Mouse (Mus musculus) forebrain, embryonic 12.5 days (tissue): ENCODE measurements around the gene Taf8. TPM values are rescaled to one million over a fixed set of nuclear protein-coding genes. Genes with fewer than 3 reads are reported as not detected.

Source experiments
- ATAC-seq: fragments of 200-750 bp; cut with Nextera tagmentation; 2 replicates; pipeline ENCODE4 v1.8.0; 2017; ENCODE audit warnings: moderate TSS enrichment; ENCODE audit not compliant: low FRiP score
- H3K27ac ChIP-seq: fragments of 300-500 bp; sonication (generic); 2 replicates; pipeline ENCODE4 v1.5.1; 2016; ENCODE audit warnings: mild to moderate bottlenecking
- H3K27me3 ChIP-seq: fragments of 300-500 bp; sonication (generic); 2 replicates; pipeline ENCODE4 v1.6.1; 2016; ENCODE audit warnings: mild to moderate bottlenecking
- H3K36me3 ChIP-seq: fragments of 300-500 bp; sonication (generic); replicated peaks from 2 replicates; pipeline ENCODE4 v1.6.1; 2016; ENCODE audit warnings: mild to moderate bottlenecking
- H3K4me1 ChIP-seq: fragments of 300-500 bp; sonication (generic); 2 replicates; pipeline ENCODE4 v1.6.1; 2016
- H3K4me2 ChIP-seq: fragments of 300-500 bp; sonication (generic); 2 replicates; pipeline ENCODE4 v1.6.1; 2016; ENCODE audit warnings: mild to moderate bottlenecking, moderate library complexity
- H3K4me3 ChIP-seq: fragments of 300-500 bp; sonication (generic); replicated peaks from 2 replicates; pipeline ENCODE4 v1.5.1; 2016; ENCODE audit warnings: mild to moderate bottlenecking
- H3K9ac ChIP-seq: fragments of 300-500 bp; sonication (generic); 2 replicates; pipeline ENCODE4 v1.6.1; 2016; ENCODE audit warnings: mild to moderate bottlenecking
- H3K9me3 ChIP-seq: fragments of 300-500 bp; sonication (generic); 2 replicates; pipeline ENCODE4 v1.6.1; 2016
- WGBS: fragments of 180-500 bp; shearing (Covaris S2); methylation state at CpG from one replicate; pipeline ENCODE4 v1.1.7; 2016; 5-methylcytosine and 5-hydroxymethylcytosine counted together
- polyA plus RNA-seq: library from polyadenylated mRNA; unstranded; fragments of >200 nt; fragmentation: Nextera tagmentation; extraction: Ambion mirVana; gene quantifications from 2 replicates; pipeline ENCODE4 v1.2.1, GENCODE M21; 2016

Gene Taf8
- polyA plus RNA-seq, 1 experiment from 2014 or later, result 31.1 TPM

DNA sequence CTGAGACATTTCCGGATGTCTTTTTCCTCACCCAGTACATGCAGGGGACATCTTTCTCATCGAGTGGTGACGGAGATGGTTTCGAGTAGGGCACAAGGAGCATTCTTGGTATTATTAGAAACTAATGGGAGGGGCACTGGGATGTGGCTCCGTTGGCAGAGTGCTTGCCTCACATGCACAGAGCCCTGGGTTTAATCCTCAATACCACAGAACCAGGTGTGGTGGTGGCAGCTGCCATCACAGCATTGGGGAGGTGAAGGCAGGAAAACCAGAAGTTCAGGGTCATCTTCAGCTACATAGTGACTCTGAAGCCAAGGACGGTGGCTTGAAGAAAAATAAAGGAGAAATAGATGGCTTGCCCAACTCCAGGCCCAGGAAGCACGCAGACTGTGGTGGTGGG, 39.9 kb downstream of the Taf8 start:
- Histone ChIP-seq H3K4me2 (no peak overlapping the region), H3K4me1 (peaks cover 6% of the 10 kb centered on the region; the same call in 1 of the 2 replicates), H3K9ac (no peak overlapping the region), H3K27me3 (peaks cover 44% of the 10 kb centered on the region), H3K9me3 (no peaks in the 10 kb centered on the region), H3K27ac (no peak overlapping the region), H3K4me3 (no peak overlapping the region), H3K36me3 (no peaks in the 10 kb centered on the region)
- WGBS, result 85% methylated on average over 7 of the region's 7 CpGs
- no peak for ATAC-seq

DNA sequence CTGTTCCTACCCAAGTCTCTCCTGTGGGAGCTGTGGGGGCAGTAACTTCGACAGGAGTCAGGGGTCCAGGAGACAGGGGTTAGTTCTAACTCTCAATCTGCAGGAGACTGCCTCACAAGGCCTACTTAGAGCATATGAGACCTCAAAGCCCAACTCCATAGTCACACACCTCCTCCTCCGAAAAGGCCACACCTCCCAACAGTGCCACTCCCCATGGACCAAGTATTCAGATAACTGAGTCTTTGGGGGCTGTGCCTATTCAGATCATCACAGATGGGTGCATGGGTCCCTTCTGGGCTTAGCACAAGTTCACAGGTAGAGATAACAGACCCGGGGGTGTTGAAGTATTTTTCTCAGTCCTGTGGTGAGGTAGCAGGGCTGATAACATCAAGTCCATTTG, 40.4 kb downstream of the Taf8 start:
- Histone ChIP-seq H3K27me3 (peaks cover 39% of the 10 kb centered on the region), H3K27ac (no peak overlapping the region), H3K9me3 (no peaks in the 10 kb centered on the region), H3K4me1 (peaks cover 6% of the 10 kb centered on the region; the same call in 1 of the 2 replicates), H3K36me3 (no peaks in the 10 kb centered on the region), H3K4me2 (no peak overlapping the region), H3K9ac (no peak overlapping the region), H3K4me3 (no peak overlapping the region)
- ATAC-seq, result no peak
- WGBS, result 76% methylated on average over 3 of the region's 3 CpGs

DNA sequence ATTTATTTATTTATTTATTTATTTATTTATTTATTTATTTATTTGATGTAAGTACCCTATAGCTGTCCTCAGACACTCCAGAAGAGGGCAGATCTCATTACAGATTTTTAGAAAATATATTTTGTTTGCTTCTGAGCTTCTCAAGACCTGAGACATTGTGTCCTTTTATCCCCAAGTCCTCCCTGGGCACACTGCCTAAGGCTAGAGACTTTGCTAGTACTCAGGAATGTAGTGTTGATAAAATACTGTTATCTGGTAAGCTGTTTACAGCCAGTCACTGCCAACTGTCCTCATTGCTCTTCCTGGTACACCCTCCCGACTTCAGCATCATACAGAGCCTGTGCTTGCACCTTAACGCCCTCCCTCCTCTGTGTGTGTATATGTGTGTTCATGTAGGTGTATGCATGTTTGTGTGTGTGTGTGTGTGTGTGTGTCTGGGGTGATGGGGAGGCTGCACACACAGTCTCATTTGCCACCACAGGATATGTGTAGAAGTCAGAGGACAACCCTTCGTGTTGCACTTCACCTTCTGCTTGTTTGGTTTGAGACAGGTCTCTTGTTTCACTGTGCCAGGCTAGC, 42.7 kb downstream of the Taf8 start:
- H3K9me3 ChIP-seq, result no peaks in the 10 kb centered on the region
- no peaks in the 10 kb centered on the region for H3K4me1 ChIP-seq
- 87% methylated on average over 3 of the region's 3 CpGs for WGBS
- H3K27me3 ChIP-seq, result peaks cover 18% of the 10 kb centered on the region
- H3K27ac ChIP-seq, result no peak overlapping the region
- no peak overlapping the region for H3K4me3 ChIP-seq
- no peak overlapping the region for H3K9ac ChIP-seq
- H3K4me2 ChIP-seq, result no peak overlapping the region
- no peak for ATAC-seq
- H3K36me3 ChIP-seq, result no peaks in the 10 kb centered on the region

DNA sequence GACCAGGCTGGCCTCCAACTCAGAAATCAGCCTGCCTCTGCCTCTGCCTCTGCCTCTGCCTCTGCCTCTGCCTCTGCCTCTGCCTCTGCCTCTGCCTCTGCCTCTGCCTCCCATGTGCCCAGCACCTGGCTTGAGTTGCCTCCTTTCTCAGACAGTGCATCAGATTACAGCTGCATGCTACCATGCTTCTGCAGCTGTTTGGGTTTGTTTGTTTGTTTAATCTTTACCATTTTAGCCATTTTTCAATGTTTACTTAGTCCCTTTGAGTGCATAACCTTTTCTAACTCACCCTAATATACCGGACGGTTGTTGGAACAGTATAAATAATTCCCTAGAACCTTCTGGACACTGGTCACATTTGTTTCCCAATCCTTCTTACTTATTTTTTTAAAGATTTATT, 43.2 kb downstream of the Taf8 start:
- ATAC-seq, result no peak
- Histone ChIP-seq H3K9ac (no peak overlapping the region), H3K4me2 (no peak overlapping the region), H3K27me3 (peaks cover 14% of the 10 kb centered on the region), H3K4me1 (no peaks in the 10 kb centered on the region), H3K9me3 (no peaks in the 10 kb centered on the region), H3K27ac (no peak overlapping the region), H3K36me3 (no peaks in the 10 kb centered on the region), H3K4me3 (no peak overlapping the region)
- 93% methylated on average over 2 of the region's 2 CpGs for WGBS

DNA sequence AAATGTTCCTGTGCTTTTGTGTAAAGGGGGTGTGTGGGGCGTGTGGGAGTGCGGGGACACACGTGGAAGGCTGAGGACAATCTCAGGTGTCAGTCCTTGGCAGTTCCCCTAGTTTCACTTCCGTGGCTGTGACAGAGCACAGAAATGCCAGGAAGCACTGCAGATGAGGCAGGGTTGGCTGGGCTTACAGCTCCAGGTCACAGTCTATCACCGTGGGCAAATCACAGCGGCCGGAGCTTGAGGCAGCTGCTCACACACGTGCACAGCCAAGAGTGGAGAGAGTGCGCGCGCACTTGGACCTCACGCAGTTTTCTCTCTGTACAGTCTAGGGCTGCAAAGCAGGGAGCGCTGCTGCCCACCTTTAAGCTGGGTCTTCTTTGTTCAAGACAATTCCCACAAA, 43.8 kb downstream of the Taf8 start:
- Histone ChIP-seq H3K9ac (no peak overlapping the region), H3K9me3 (no peaks in the 10 kb centered on the region), H3K36me3 (no peaks in the 10 kb centered on the region), H3K27ac (no peak overlapping the region), H3K4me3 (no peak overlapping the region), H3K27me3 (peaks cover 10% of the 10 kb centered on the region), H3K4me2 (no peak overlapping the region), H3K4me1 (no peaks in the 10 kb centered on the region)
- 87% methylated on average over 13 of the region's 13 CpGs for WGBS
- ATAC-seq, result no peak

DNA sequence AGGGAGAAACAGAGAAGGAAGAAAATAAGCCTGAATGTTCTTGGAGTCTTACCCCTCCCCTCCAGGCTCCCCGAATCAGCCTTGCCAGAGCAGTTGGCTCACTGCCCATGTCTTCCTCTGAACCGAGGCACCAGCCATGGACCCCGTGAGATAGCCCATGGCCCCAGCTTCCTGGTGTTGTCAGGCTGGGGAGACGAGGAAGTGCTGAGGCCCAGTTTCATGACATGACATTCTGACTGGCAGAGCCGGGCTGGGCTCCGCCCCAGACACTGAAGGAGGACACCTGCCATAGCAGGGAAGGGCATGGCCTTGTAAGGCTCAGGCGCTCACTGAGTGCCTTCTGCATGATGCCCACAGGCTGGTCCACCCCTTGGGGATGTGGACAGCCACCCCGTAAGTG, 47.4 kb downstream of the Taf8 start:
- H3K4me3 ChIP-seq, result no peak overlapping the region
- no peaks in the 10 kb centered on the region for H3K27me3 ChIP-seq
- H3K36me3 ChIP-seq, result no peaks in the 10 kb centered on the region
- H3K9me3 ChIP-seq, result no peaks in the 10 kb centered on the region
- WGBS, result 74% methylated on average over 8 of the region's 8 CpGs
- no peak for ATAC-seq
- H3K4me2 ChIP-seq, result no peak overlapping the region
- no peak overlapping the region for H3K9ac ChIP-seq
- no peaks in the 10 kb centered on the region for H3K4me1 ChIP-seq
- H3K27ac ChIP-seq, result no peak overlapping the region

DNA sequence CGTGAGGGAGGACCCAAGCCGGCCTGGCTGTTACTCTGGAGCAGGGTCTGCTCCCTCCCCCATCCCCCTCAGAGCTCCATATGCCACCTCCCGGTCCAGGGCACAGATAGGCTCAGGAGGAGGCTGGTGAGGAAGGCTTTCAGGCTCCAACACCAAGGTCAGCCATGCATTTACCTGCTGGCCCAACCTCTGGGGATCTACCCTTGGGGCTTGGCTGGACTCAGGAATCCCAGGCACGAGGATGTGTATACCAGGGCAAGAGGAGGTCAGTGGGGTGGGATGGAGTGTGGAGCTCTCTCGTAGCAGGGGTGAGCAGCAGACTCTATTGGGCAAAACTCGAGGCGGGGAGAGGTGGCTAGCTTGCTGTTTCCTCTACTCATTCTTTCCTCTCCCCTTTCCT, 49.2 kb downstream of the Taf8 start:
- no peak overlapping the region for H3K4me2 ChIP-seq
- no peaks in the 10 kb centered on the region for H3K9me3 ChIP-seq
- H3K27ac ChIP-seq, result no peak overlapping the region
- H3K27me3 ChIP-seq, result no peaks in the 10 kb centered on the region
- no peak overlapping the region for H3K4me3 ChIP-seq
- H3K4me1 ChIP-seq, result no peaks in the 10 kb centered on the region
- WGBS, result 67% methylated on average over 7 of the region's 7 CpGs
- H3K9ac ChIP-seq, result no peak overlapping the region
- H3K36me3 ChIP-seq, result no peaks in the 10 kb centered on the region
- ATAC-seq, result no peak

DNA sequence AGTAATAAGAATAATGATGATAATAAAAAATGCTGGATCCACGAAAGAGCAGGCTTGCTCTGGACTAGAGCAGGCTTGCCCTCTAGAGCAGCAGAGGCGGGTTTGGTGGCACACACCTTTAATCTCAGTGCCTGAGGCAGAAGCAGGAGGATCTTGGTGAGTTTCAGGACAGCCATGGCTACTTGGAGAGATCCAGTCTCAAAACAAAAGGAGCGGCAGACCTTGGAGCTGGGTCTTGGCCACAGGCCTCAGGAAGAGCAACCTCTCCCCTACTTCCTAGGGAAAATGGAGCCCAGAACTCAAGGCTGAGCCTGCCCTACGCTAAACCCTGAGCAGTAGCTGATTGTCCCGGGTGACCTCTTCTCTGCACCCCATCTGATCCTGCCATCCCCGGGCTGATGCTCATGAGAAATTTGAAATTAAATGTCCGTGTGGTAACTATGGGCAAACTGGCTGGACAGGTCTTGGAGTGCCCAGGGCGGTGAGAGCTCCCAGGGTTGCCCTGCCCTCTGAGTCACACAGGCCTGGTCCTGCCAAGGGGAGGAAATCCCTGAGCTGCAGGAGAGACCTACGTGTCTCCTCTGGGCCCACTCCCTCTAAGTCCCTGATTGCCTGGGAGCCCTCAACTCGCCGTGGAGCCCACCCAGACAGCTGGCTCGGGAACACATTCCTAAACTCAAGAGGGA, 51.1 kb downstream of the Taf8 start:
- Histone ChIP-seq H3K9ac (no peak overlapping the region), H3K4me2 (no peak overlapping the region), H3K27ac (no peak overlapping the region), H3K9me3 (no peaks in the 10 kb centered on the region), H3K4me3 (no peak overlapping the region), H3K4me1 (no peaks in the 10 kb centered on the region), H3K36me3 (no peaks in the 10 kb centered on the region), H3K27me3 (no peaks in the 10 kb centered on the region)
- WGBS, result 76% methylated on average over 12 of the region's 12 CpGs
- ATAC-seq, result no peak

DNA sequence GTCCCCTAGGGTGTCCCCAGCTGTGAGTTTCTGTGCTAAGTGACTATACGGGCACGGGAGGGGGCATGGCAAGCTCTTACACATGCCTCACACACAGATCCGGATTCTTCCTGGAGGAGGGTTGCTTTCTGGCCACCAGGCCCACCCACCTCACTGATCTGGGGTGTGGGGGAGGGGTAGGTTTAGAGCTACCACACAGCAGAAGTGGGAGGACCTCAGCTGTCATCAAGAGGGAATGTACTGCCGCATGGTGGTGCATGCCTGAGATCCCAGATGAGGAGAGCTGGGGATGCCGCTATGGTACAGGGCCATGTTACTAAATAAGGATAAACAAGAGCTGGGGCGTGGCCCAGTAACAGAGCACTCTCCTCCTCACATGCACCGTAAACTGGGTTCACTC, 51.9 kb downstream of the Taf8 start:
- H3K4me1 ChIP-seq, result no peaks in the 10 kb centered on the region
- no peaks in the 10 kb centered on the region for H3K36me3 ChIP-seq
- no peak for ATAC-seq
- 44% methylated on average over 7 of the region's 7 CpGs for WGBS
- H3K9ac ChIP-seq, result no peak overlapping the region
- H3K27me3 ChIP-seq, result no peaks in the 10 kb centered on the region
- no peaks in the 10 kb centered on the region for H3K9me3 ChIP-seq
- H3K27ac ChIP-seq, result no peak overlapping the region
- no peak overlapping the region for H3K4me2 ChIP-seq
- H3K4me3 ChIP-seq, result no peak overlapping the region

DNA sequence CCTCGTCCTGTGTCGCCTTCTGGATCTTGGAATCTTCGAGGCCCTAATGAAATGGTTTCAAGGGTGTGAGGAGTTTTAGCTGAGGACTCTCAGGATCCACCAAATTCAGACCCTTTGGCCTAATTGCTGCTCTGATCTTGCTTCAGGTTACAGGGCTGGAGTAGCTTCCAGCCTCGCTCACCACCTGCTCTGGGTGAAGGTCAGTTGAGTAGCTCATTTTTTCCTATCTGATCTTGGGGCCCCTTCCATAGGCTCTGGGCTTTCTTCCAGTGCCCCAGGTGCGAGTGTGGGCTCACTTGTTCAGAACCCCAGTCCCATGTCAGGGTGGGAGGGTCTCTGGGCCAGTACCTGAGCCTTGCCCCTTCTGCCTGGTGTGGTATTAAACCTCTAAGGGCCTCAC, 52.7 kb downstream of the Taf8 start:
- 76% methylated on average over 5 of the region's 5 CpGs for WGBS
- H3K4me1 ChIP-seq, result no peaks in the 10 kb centered on the region
- no peaks in the 10 kb centered on the region for H3K27me3 ChIP-seq
- H3K4me2 ChIP-seq, result no peak overlapping the region
- H3K27ac ChIP-seq, result no peak overlapping the region
- H3K36me3 ChIP-seq, result no peaks in the 10 kb centered on the region
- H3K9ac ChIP-seq, result no peak overlapping the region
- H3K4me3 ChIP-seq, result no peak overlapping the region
- H3K9me3 ChIP-seq, result no peaks in the 10 kb centered on the region
- no peak for ATAC-seq

DNA sequence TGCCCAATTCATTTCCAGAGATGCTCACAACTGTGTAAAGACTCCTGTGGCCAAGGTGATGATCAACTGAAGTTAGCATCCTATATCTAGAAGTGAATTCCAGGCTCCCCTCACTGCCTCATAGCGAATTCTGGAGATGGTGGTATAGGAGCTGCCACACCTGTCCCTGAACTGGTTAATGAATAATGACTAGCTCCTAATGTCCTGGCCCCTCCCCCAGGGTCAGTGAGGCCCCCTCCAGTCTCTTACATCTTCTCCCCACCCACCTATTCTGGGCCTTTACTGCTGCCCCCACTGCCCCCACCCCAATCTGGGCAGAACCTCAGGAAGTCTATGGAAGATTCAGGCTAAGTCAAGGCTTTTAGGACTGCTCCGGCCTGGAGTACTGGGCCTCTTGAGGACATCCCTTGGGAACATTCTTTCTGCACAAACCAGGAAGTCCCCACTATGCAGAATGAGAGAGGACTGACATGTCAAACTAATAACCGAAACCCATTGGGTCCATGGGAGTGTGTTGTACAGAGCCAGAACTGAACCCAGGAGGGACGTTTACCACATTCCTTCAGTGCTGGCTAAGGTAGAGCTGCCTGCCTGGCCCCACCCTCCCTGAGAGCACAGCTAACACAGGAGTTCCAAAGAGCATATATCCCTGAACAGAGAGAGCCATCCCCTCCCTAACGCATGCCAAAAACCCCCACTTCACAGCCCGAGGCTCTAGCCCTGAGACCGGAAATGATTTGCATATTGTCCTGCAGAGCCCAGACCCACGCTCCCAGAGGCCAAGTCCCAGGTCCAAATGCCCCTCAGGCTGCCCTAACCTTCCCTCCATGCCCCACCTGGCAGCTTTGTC, 53.3 kb downstream of the Taf8 start:
- no peaks in the 10 kb centered on the region for H3K9me3 ChIP-seq
- H3K4me1 ChIP-seq, result no peaks in the 10 kb centered on the region
- WGBS, result 51% methylated on average over 8 of the region's 8 CpGs
- H3K9ac ChIP-seq, result no peak overlapping the region
- no peak overlapping the region for H3K4me2 ChIP-seq
- no peaks in the 10 kb centered on the region for H3K27me3 ChIP-seq
- H3K36me3 ChIP-seq, result no peaks in the 10 kb centered on the region
- H3K27ac ChIP-seq, result no peak overlapping the region
- ATAC-seq, result no peak
- no peak overlapping the region for H3K4me3 ChIP-seq

DNA sequence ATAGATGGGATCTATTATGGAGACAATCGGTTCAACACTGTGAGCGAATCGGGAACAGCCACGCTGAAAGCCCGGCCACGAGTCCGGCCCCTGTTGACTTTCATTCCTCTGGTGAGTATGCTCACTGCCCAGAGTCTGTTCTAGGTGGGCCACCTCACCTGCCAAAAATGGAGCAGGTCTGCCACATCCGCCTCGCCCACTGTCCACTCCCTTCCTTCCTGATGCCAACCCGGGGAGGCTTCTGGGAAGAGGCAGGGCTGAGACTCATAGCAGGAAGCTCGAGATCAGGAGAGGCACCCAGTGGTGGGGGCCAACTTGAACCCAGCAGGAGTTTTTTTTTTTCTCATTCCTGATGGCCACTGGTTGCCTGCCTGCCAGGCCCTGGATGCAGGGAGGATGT, 55.5 kb downstream of the Taf8 start:
- peaks cover 4% of the 10 kb centered on the region; the same call in 1 of the 2 replicates for H3K27me3 ChIP-seq
- H3K9me3 ChIP-seq, result no peaks in the 10 kb centered on the region

More for the DNA sequence above, 55.5 kb downstream of the Taf8 start:
- peaks cover 5% of the 10 kb centered on the region; the same call in 1 of the 2 replicates for H3K4me1 ChIP-seq
- H3K4me2 ChIP-seq, result no peak overlapping the region
- H3K36me3 ChIP-seq, result no peaks in the 10 kb centered on the region
- 90% methylated on average over 11 of the region's 11 CpGs for WGBS
- H3K9ac ChIP-seq, result no peak overlapping the region
- H3K4me3 ChIP-seq, result no peak overlapping the region
- ATAC-seq, result no peak
- no peak overlapping the region for H3K27ac ChIP-seq
